Mouse (Mus musculus) frontal cortex, postnatal 36 days (tissue): ENCODE results near the gene Sppl3.
"Not testable (repeated sequence)": the region's sequence is repeated elsewhere in the genome, so short reads cannot be mapped to it uniquely, and the experiment has no call there.

Experiments used
- DNase-seq, 2 experiments: peaks; one replicate each; pipeline ENCODE4 v3.0.0; 2022; ENCODE audit warnings: low spot score in 2 of 2

Gene Sppl3

DNA sequence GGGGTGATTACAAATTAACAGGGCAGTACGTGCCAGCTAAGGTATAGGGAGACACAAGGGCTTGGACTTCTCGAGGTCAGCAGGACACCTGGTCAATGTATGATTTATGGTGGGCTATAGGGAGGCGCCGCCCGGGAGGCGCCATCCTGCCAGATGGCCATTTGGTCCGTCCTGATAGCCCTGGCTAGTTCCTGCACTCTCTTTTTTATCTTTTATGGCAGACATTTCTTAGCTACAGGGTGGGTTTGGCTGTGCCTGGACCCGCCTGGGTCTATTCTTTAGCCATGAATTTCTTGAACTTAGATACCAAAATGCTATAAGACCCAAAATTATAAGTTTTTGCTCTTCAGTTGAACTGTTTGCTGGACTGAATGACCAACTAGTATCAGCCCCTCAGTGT is 62.4 kb downstream of the Sppl3 start:
- DNase-seq, result not testable (repeated sequence)

DNA sequence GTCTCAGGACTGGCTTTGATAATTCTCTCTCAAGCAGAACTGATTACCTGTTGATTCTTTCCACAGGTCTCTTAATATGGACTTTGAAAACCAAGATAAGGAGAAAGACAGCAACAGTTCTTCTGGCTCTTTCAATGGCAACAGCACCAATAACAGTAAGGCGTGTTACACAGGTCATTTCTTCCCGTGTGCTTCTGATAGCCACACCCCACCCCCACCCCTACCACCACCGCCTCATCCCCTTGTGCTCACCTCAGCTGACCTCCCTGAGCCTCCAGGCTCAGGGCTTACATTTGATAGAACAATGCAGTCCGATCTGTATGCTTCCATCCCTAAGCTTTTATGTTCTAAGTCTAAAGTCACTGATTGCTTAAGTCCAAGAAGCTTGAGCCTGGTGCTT is 63.8 kb downstream of the Sppl3 start:
- DNase-seq, result no peak

DNA sequence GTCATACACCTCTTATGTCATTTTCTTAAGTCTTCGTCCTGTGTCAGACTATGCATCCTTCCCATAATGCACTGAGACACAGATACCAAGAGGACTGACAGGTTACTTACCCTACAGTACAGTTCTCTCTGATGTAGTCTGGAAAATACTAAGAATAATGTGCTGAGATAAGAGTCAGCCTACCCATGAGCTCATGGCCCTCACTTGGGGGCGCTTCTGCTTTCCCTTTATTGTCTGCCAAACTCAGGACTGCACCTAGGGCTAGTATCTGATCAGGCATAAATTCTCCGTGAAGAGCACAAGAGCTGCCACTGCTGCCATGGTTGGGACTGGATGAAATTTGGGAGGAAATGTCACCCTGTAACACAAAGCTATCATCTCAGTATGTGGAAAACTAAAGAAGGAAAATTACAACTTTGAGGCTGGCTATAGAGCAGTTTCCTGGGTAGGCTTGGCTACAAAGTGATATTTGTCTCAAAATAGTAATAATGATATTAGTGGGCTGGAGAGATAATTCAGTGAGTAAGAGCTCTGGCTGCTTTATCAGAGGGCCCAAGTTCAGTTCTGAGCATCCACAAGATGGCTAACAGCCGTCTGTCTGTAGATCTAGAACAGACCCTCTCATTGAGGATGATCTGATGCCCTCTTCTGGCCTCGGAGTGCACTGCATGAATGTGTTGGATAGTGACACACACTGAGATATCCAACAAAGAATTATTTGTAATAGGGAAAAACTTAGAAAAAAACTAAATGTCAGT is 65.4 kb downstream of the Sppl3 start:
- DNase-seq, result peak; percentile 51 to 63

DNA sequence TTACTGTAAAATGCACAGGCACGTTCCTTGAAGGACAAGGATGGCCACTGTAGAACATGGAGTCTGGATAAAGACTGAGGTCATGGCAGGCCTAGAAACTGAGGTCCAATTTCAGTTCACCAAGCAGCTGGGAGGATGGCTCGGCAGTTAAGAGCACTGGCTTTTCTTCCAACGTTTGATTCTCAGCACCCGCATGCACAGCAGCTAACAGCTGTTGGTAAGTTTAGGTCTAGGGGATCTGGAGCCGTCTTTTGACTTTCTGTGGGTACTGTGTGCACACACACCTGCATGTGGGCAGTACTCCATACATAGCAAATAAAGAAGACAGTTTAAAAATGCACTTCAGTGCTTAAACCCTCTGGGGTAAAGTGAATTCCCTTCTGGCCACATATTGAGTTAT is 70.7 kb downstream of the Sppl3 start:
- DNase-seq, result no peak

DNA sequence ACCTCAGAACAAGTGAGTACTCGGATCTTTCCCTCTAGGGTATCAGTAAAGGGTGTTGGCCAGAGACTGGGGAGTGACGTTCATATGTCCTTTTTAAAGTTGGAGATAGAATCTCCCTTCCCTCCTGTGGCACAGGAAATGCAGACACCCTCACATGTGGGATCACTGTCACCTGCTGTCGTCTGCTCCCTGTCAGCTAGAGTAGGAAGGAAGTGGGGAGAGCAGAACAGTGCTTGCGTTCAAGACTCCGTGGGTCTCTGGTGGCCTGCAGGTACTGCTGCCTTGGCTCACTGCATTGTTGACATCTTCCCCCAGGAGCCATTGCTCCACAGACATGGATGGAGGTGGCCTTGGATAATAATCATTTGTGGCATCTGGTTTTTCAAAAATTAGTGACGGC is 72.6 kb downstream of the Sppl3 start:
- DNase-seq, result no peak

DNA sequence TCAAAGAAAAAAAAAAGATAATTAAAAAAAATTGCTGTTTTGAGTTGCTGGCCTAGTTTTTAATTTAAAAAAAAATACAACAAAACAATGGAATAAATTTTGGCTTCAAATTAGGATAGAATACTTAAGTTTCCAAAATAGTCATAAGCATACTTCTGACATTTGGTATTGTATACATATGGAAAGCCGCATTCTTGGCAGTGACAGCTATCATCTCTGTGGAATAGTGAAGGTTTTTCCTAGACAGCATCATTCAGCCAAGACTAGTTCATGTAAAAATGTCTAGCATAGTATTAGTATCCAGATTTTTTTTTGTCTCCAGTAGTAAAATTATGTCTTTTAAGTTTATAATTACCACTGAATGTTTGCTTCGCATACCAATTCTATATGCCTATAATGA is 74.7 kb downstream of the Sppl3 start:
- DNase-seq, result no peak

DNA sequence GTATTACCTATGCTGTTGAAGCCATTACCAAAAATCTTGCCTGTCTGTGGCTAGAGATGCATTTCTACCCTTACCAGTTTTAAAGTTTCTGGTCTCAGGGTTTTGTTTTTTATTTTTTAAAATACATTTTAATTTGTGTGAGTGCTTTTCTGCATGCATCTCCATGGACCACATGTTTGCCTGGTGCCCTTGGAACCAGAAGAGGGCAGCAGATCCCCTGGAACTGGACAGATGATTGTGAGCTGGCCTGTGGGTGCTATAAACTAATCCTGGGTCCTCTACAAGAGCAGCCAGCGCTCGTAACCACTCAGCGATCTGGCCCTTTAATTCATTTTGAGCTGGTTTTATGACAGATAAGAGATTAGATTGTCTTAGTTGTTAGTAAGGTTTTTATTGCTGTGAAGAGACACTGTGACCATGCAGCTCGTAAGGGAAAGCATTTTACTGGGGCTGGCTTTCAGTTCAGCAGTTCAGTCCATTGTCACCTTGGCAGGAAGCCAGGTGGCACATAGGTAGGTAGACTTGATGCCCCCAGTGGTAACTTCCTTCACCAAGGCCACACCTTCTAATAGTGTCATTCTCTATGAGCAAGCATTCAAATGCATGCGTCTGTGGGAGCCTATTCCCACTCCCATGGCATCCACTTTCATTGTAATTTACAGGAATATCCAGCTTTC is 78.8 kb downstream of the Sppl3 start:
- DNase-seq, result no peak

DNA sequence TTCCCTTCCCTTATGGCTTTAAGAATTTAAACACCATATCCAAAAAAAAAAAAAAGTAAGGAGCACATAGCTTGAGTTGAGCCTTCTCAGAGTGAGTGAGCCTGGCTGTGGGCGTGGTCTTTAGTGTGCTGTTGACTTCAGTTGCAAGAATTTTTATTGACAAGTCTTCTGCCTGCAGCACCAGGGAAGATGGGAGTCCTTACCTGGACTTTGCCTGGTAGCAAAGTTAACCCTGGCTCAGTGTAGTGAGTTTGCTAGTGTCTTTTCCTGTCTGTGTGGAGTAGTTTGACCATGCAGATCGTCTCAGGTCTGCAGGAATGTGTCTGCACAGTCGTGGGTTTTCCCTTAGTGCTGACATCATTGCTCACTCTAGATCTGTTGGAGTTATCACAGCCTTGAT is 80.1 kb downstream of the Sppl3 start:
- no peak for DNase-seq

DNA sequence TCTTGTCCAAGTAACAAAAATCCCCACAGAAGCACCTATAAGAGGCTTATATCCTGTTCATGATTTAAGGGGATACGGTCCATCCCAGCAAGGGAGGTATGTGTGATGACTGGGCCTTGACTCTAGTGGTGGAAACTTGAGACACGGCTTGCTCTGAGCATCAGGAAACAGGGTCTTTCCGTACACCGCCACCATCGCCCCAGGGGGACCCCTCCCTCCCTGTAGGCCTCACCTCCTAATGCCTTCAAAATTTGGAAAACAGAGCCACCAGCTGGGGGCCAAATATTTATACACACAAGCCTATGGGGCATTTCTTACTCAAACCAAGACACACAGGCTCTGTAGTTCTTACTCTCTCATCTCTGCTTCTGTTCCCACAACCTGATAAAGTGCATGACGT is 80.8 kb downstream of the Sppl3 start:
- DNase-seq, result no peak

DNA sequence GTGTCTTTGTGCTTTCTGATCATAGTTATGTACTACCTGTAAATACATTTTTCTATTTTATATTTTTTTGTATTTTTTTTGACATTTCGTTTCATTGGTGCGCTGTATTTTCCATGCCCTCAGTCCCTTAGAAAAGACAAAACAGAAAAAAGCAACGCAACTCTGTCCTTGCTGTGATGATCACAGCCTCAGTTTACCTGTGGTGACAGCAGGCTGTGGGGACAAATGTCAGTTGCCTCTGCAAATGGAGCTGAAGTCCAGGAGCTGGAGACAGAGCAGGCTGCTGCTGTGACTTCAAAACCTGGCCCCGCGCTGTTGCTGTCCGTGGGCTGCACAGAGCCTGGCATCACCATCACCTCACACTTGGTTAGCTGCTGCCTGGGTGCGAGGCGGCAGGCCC is 87.3 kb downstream of the Sppl3 start, which contains the start of gene Gm10401:
Gene Gm10401, minus strand, starts transcription at position 101 of the 400 bp plus-strand sequence.
- DNase-seq, result no peak

DNA sequence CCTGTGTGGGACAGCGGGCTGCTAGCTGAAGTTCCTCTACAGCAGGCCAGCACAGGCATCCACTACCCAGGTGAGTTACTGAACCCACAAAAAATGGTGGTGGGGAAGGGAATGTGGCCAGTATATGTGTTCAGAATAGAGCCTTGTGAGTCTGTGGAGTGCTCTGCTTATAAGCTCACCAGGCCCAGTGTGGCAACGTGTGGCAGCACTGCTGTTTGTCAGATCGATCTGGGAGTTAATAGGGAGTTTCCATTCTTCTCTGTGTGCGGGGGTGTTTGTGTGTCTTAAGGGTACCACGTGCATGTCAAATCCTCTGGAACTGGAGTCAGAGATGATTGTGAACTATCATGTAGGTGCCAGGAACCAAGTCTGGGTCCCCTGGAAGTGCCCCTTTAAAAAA is 88.6 kb downstream of the Sppl3 start:
- no peak for DNase-seq

DNA sequence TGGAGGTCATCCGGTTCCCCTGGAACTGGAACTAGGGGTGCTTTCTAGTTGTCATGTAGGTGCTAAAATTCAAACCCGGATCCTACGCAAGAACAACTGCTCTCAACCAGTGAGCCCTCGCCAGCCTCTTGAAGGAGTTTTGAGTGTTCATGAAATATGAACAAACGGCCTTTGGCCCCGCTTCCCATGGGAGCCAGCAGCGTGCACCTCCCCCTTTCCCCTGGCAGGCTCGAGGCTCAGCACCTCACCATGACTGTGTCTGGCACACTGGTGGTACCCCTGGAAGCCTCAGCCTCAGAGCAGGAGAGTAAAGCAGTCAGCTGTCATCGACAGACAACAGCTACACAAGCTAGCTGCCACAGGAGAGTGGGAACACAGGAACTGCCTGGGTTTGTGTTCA is 89.1 kb downstream of the Sppl3 start:
- no peak for DNase-seq

DNA sequence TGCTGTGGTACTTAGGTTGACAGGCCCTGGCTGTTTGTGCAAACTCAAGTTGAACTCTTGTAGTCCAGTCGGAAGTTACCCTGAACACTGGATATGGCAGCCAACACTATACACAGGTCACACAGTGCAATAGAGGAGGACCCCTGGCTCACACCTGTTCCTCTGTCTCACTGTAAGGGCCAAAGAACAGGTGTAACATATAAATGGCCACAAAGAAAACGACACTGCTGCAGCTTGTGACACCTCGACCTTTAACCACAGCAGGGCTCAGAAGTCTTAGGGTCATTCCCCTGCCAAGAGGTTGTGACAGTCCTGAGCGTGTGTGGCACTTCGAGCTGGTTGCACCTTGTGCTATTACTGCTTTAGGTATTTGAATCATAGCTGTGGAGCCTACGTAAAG is 89.5 kb downstream of the Sppl3 start:
- DNase-seq, result no peak

DNA sequence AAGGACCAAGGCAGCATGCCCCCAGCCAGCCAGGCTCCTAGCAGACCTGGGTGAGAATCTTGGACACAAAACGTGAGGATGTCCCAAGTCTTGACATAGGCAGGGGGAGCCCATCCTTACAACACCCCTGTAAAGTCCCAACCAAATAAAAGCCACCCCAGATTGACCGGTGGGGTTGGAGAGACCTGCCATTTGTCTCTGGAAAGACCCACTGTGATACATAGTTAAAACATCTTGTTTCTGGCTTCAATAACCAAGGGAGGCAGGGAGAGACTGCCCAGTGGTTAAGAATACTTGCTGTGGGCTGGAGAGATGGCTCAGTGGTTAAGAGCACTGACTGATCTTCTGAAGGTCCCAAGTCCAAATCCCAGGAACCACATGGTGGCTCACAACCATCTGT is 91.3 kb downstream of the Sppl3 start:
- DNase-seq, result no peak

DNA sequence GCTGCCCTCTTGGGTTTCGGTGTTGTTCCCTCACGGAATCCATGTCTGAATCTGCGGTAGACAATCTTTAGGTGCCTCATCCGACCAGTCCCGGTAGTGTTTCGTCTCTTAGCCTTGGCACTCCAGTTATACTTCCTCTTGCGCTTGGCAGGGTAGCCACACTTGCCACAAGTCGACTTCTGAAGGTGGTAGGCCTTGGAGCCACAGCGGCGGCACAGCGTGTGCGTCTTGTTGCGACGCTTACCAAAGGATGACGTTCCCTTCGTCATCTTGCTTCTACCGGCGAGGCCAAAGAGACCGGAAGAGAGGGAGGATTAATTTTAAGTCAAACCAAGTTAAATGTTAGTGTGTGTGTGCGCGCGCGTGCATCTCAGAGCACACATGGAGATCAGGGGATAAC is 92.3 kb downstream of the Sppl3 start:
- DNase-seq, result not testable (repeated sequence)

DNA sequence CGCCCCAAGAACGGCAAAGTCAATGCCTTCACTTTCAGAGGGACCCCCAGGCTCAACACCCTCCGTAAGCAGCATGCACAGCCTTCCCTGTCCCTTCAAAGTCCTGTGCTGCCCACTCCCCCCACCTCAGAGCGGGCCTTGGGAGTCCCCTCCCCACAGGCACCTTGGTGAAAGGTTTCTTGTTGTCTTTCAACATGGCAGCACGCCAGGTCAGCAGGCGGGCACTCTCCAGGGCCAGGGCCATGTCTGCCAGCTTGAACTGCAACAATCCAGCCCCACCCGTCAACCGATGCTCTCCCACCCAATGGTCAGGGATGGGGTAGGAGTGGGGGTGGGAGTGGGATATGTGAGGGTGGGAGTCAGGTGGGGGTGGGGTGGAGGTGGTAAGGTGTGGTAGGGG is 100.2 kb downstream of the Sppl3 start:
- DNase-seq, result no peak

DNA sequence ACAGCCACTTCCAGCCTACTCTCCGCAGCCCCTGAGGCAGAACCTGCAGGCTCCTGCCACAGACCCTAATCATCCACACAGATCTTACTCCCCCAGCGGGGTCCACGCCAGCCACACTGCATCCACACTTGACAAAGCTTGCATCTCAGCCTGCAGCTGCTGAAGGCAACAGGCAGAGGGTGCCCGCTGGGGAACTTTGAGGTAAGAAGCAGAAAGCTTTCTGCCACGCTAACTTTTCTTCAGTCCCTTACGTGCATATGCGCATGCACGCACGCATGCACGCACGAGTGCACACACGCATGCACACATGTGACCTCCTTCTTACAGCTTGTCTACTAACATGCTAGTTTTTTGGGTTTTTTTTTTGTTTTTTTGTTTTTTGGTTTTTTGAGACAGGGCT is 102.3 kb downstream of the Sppl3 start:
- DNase-seq, result no peak

DNA sequence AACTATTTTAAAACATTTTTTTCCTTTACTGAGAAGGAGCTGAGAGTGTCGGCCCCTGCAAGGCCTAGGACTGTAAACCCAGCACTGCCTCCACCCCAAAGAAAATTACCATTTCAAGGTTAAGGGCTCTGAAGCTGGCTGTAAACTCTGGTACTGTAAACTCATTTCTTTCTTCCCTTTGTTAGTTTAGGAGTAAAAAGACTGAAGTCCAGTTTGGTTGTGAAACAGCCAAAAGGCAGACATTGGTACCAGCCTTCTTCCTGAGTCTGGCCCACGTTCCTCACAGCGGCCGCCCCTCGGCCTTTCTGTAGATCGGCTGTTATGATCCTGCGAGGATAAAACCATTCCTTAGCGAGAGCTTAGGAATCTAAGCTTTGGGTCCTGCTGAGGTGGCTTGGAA is 103.6 kb downstream of the Sppl3 start:
- no peak for DNase-seq

DNA sequence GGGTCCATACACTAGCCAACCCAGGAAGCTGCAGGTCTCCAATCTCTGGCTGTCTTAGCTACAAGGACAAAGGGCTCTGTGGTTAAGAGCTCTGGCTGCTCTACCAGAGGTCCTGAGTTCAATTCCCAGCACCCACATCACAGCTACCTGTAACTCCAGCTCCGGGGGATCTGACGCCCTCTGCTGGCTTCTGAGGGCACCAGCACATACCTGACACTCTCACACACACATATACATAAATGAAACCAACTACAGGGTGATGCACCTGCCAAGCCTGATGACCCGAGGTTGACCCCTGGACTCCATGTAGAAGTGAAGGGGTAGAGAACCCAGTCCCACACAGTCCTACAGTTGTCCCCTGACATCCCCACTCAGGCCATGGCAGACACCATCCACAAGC is 105.5 kb downstream of the Sppl3 start:
- DNase-seq, result no peak

DNA sequence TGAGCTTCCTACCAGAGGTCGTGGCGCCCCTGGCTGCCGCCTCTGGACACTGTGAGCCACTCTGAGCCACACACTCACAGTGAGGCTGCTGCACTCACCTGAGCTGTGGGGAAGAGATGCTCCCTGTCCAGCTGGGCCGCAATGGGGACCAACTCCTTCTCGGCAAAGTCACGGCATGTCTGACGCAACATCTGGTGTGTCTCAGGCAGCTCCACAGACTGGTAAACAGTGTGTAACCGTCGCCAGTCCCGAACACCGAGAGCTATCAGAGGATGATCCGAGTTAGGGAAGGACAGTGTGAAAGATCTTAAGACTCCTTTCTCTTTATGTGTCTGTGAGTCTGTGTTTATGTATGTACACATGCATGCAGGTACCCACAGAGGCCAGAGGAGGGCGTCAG is 106.5 kb downstream of the Sppl3 start:
- no peak for DNase-seq

DNA sequence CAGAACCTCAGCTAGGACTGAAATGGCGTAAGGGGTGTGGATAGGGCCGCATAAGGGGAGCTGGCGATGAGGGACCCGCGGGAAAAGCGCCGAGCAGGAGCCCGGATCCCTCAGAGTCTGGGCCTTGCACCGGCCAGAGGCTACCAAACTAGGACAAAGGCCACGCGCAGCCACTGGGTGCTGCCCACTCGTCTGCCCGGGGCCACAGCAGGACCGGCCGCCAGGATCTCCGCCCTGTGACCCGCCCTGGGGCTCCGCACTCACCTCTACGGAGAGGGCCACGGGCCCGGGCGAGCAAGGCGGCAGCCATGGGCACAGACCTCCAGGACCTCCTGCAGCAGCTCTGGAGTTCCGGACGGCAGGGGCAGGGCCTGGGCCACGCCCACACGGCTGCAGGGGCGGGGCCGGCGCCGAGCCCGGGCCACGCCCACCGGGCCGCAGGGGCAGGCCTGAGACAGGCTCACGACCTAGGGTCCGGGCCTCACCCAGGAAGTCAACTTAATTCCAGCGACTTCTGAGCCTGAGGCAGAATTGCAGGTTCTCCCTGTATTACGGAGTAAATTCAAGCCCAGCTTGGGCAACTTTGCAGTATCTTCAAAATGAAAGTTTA is 108.1 kb downstream of the Sppl3 start, which contains the start of gene Acads:
Gene Acads, minus strand, starts transcription at position 386 of the 610 bp plus-strand sequence.
- peak; percentile 40 to 44 for DNase-seq

DNA sequence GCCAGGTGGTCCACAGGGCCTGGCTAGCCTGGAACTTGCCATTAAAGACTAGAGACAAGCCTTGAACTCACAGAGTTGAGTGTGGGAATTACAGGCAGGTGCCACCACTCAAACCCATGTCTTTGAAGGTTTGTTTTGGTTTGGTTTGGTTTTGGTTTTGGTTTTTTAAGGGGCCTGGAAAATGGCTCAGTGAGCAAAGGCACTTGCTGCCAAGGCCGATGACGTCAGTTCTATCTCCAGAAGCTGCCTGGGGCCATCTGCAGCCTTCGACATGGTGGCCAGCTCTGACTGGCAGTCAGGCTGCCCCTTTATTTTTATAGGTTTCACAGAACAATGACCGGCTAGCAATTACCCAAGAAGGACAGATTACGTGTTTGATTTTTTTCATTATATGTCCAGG is 110.0 kb downstream of the Sppl3 start:
- DNase-seq, result no peak

DNA sequence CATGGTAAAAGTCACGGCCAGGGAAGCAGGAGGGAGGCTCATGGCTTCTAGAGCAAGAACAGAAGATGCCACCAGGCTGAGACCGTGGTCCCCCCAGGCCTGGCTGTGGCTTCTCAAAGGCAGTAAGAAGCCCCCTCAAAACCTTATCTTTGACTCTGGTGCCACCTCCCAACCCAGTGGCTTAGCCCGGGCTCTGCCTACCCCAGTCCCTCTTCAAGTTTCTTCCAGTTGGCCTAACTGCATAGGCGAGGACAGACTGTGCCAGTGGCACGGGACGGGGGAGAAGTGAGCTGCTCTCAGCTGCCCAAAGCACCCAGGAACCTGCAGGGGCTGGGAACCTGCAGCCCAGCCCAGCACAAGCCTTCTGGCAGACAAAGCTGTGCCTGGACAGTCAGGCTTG is 113.8 kb downstream of the Sppl3 start:
- no peak for DNase-seq
